Mouse (Mus musculus) testis, adult 2 months (tissue): ENCODE measurements around the gene Nfkbie.

Source experiments
- CTCF ChIP-seq: fragments of 200-500 bp; IDR thresholded peaks from 2 replicates; pipeline ENCODE4 v1.5.1; 2012; ENCODE audit warnings: low read depth, mild to moderate bottlenecking, inconsistent platforms, low read length, moderate library complexity; ENCODE audit not compliant: control insufficient read depth, insufficient read depth, insufficient replicate concordance
- POLR2A ChIP-seq: fragments of 200-500 bp; IDR thresholded peaks from 2 replicates; pipeline ENCODE4 v1.6.1; 2012; ENCODE audit warnings: low read depth, mild to moderate bottlenecking, inconsistent platforms, low read length, moderate library complexity; ENCODE audit not compliant: control insufficient read depth

DNA sequence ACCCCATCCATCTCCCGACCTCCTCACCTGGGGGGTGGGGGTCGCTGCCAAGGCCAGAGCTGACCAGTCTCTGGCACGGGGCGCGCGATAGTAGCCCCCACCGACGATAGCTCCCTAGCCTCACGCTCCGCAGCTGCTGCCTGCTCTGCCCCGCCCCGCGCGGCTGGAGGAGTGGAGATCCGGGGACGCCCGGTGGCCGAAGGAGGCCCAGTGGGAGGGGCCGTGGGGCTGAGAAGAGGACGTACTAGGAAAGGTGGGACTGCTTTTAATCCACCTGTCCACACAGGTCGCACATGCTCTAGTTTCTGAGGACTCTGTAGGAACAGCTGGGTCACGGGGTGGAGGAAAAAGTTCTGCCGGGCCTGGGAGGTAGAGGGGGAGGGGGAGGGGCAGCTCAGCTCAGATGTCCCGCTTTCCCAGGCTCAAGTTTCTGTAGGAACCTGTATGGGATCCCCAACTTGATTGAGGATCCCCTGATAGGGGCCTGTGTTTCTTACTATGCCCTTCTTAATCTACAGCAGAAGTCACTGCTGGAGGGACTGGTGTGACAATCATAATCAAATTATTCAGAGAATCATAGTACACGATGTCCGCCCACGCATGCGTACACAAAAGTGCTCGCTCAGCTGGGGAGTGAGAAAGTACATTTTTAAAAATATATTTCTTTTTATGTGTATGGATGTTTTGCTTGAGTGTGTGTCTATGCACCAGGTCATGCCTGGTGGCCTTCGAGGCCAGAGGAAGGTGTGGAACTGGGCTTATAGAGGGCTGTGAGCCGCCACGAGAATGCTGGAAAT, 44.1 kb downstream of the Nfkbie start, which contains the start of gene Slc29a1:
- TF ChIP-seq CTCF: no peak
- TF ChIP-seq POLR2A: peak; percentile 57
